Mouse (Mus musculus) lung, postnatal 25 days (tissue): Measurements from ENCODE around the gene Cdk12.

Experiments used
- DNase-seq: peaks from one replicate; pipeline ENCODE4 v3.0.0; 2022; ENCODE audit warnings: low spot score

Gene Cdk12

GRCm38 (mm10) chr11:98260706-98261479 lies 58.0 kb downstream of the Cdk12 start:
- no peak for DNase-seq

DNA sequence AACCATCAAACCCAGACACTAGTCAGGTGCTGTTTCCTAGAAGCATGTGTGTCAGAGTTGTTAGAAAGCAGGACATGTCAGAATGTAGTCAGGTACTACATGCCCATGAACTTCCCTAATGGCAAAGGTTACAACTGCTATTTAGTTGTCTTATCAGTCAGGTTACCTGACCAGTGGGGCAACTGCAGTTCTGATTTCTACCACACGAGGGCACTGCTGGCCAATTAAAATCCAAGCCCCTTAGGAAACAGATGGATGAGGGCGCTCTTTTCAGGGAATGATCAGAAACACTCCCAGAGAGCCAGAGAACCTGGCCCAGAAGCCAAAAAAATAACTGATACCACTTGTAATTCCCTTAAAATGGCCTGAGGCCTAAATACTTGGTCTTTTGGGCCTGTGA lies 62.2 kb downstream of the Cdk12 start:
- DNase-seq = peak; percentile 71

DNA sequence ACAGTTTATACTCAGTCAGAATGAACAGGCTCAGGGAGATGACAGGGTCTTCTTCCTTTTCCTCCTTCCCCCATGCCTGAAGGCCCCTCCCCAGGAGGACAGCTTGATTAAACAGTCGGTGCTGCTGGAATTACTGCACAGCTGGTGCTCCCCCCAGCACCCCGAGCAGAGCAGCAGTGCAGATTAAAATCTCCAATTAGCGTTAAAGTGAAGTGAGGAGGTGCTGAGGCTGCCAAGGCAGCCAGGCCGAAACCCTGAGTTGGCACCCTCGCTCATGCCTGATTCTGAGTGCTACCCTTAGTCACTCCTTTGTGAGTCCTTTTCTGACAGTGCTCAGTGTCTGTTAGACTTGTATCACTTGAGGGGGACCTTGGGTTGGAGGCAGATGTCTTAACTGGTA lies 63.0 kb downstream of the Cdk12 start:
- no peak for DNase-seq

DNA sequence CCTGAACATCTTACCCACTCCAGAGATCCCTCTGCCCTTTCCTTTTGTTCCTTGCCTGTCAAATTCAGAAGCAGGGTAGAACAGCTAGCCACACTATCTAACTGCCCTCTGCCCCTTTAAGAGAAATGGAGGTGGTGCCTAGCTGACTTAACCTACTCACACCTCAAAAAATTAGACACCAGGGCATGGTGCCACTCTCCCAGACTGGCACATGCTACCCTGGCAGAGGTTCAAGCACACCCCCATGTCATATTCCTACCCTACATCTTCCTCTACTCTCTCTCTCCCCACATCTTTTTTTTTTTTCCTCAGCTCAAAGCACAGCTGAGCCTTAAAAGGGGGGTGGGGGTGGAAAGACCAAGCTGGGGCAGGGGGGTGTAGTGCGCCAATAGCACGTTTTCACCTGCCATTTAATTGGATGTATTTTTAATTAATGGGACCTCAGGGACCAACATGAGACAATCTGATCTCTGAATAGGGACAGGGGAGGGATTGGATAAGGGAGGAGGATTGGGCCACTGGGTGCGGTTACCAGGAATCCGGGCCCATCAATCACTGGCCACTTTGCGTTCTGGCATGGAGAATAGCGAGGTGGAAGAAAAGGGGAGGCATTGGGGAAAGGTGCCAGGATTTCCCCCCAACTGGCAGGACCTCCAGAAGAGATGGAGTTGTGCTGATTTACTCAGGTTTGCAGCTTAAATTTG lies 64.0 kb downstream of the Cdk12 start:
- no peak for DNase-seq

DNA sequence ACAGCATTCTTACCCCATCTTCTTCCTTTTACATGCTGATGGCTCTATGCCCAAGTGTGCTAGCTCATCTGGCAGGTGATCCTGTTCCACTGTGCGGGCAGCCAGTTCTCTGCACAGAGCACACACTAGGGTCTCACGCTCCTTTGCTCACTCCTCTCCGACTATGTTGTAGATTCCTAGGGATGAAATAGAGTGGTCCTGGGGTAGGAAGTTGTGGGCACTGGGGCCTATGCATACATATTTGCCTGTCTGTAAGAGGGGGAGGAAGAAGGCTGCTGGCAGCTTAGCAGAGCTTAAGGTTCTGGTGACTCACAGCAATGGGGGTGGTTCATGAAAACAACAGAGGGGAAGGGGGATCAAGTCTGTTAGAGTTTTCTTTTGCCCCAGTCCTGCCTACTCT lies 67.2 kb downstream of the Cdk12 start:
- DNase-seq = no peak

DNA sequence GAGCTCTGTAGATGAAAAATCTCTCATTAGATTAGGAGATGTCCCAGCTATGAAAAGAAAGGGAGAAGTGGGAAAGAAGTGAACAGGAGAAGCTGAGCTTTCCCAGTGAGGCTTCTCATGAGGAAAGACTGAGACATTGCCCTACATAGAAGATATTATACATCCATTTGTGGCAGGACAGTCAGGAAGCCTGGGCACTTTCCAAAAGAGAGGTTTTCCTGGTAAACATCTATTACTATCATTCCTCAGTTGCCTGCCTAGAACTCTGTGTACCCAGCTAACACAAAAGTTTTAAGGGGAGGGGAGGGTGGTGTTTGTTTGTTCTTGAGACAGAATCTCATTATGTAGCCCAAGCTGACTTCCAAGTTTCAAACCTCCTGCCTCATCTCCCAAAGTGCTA lies 67.6 kb downstream of the Cdk12 start:
- DNase-seq = no peak

DNA sequence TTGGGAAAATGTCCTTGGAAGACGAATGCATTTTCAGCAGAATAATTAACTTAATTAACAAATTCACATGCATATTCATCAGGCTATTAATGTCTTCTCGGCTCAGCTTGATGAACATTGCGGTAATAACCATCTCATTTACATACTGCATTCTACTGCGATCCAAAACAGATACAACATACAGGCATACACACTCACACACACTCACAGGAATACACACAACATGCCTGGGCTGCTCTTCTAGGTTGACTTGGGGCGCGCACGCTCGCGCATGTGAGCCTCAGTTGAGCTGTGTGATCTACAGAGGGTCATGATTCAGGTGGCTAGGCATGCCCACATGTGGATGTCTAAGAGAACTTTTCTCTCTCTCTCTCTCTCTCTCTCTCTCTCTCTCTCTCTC lies 80.9 kb downstream of the Cdk12 start:
- no peak for DNase-seq

DNA sequence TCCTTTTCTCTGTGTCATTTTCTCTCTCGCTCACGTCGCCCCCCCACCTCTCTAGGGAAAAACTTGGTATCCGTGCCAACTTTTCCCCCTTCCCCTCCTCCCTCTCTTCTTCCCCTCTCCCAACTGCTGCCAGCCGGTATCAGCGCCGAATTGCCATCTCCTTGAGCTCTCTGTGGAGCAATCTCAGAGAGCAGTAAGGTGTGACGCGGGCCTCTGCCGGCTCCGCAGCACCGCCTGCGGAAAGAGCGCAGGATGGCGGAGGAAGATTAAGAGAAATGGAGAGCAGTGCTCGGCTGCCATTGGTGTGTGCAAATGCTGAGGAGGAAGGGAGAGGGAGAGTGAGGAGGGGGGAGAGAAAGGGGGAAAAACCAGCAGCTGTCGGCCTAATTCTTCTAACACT lies 81.4 kb downstream of the Cdk12 start:
- DNase-seq = no peak

DNA sequence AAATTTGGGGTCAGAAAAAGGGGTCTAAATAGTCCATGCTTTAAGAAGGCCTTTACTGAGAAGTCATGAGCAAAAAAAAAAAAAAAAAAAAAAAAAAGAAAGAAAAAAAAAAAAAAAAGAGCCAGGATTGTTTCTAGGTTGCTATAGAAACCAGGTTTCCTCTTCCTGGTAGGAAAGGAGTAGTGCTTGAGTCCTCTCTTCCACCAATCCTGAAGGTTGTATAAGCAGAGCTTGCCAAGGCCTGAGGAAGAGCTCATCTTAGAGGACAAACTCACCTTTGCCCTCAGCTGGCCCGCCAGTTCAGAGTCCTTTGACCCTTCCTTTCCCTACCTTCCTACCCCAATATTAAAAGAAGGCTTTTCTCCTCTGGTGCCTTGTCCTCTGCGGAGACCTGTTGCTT lies 82.5 kb downstream of the Cdk12 start:
- no peak for DNase-seq

- no peak for DNase-seq
Observed at GRCm38 (mm10) chr11:98287531-98287930, 84.7 kb downstream of the Cdk12 start.

DNA sequence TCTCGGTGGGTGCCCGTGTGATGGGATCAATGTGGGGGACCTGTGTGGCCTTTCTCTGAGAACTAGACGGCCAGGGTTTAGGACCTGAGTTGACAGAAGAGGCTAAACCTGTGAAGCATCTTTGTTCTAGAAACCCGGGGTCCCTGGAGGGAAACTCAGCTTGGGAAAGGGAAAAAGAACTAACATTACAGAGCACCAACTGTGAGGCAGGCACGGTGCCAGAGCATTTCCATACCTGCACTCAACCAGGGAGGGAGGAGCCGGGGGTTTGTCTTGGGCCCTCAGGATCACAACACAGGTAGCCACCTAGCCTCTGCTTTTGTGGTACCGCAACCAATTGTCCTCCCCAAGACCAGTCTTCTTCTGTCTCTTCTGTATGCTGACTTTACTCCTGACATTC lies 85.1 kb downstream of the Cdk12 start:
- no peak for DNase-seq

DNA sequence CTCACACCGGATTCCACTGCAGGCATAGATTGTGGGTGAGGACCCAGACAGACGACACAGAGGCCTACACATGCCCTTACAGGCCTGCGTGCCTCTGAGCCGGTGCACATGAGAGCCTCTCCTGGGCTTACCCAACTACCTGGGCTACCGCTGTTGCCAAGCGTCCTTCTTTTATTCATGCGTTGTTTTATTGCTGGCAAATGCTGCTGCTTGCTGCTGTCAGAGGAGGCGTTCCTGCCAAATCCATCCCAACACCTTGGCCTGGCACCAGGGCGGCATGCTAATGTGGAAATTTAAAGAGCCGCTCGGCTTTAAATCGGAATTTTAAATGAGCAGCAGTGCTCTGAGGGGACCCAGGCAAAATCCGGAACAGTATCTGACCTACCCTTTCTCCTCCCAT lies 87.0 kb downstream of the Cdk12 start:
- DNase-seq = no peak

DNA sequence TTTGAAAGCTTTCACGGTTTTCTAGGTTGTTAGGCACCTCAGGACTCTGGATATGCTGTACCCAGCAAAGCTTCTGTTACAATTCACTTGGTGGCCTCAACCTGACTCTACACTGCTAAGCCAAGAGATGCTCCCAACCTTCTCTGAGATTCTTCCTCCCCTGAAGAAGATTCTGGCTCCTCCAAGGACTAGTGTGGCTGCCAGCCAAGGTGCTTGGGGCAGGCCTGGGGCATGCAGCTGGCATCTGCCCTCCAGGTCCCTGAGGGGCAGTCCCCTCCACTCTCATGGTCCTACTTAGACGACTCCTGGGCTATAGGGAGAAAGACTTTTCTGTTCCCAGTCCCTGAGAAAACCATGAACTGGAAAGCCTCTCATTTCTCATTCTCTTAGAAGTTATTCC lies 88.0 kb downstream of the Cdk12 start:
- no peak for DNase-seq

DNA sequence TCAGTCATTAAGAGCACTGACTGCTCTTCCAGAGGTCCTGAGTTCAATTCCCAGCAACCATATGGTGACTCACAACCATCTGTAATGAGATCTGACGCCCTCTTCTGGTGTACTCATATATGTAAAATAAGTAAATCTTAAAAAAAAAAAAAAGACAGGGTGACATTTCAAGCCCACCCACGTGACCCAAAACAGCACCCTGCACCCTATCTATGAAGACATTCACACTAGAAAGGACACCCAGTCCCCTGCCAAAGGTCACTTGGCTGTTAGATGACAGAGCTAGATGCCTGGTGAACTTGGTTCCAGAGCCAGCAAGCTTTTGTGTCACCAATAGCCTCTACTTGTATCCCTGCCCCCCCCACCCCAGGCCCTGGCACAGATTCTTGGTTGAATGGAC lies 90.2 kb downstream of the Cdk12 start:
- DNase-seq = no peak

DNA sequence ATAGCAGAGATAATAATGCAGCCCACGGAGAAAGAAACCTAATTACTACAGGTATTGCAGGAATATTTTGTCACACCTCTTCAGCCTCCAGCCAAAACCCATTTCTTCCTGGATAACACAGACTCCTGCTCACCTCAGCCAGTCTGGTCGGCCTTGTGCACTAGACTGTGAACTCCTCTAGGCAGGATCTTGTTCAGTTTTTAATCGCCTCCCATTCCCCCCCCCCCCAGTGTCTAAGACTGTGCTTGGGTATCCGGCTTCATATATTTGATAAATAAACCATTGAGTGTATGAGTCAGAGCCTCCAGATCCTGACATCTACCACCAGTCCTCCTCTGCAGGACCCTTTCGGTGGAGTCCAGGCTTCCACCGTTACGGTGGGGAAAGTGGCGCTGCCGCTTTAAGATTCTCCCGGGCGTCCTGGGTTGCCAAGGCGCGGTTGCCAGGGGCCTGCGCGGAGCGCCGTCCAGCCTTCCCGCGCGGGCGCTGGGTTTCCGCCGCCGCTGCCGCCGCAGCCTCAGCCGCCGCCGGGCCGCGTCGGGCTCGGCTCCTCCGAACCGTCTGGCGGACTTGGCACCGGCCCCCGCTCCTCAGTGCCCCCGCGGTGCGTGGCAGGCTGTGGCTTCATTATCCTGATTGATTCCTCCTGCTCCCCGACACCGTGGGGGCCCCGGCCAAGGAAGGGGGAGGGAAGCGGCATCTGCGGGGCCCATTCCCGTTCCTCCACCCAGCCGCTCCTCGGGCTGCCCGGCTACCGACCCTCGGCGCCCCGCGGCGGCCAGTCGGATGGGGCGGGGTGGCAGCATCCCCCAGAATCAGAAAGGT lies 91.5 kb downstream of the Cdk12 start:
- DNase-seq = peak; percentile 37

DNA sequence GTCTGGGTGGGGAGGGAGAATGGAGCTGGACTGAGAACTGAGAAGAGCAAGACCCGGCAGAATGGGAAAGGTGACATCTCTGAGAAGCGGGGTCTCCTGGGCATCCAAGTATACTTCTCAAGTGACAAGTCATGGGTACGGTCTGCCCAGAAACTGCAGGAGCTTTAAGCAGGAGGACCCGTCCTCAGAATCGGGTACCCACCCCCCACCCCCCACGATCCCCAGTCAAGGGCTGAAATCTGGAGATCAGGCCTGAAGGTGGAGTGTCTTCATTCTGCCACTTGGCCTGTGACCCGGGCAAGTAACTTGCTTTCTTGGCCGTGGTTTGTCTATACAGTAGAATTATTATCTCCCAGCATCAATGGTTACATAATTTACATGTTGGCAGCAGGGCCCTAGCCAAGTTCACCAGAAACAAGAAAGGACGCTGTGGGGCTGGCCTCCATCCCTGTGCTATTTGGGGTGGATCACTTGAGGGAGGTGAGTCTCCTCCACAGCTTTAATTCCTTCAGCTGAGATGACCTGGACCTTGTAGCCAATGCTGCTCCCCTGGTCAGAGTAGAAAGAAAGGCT lies 92.2 kb downstream of the Cdk12 start:
- no peak for DNase-seq

DNA sequence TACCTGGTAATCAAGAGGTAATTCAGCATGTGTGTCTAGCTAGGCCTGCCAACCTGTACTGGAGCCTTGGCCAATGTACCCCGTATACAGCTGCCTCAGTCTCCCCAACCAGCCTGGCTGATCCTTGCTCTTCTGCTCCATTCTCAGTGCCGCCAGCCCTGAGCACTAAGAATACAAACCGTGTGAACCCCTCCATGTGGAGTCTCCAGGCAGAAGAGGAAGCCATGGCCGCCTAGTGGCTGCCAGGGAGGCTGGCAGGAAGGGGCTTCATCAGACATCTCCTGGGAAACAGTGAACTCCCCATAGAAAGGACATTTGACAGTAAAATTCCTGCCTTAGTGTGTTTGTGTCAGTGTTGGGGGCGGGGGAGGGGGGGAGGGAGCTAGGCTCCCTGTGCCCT lies 93.4 kb downstream of the Cdk12 start:
- no peak for DNase-seq

- no peak for DNase-seq
Observed at GRCm38 (mm10) chr11:98296916-98297315, 94.1 kb downstream of the Cdk12 start.

DNA sequence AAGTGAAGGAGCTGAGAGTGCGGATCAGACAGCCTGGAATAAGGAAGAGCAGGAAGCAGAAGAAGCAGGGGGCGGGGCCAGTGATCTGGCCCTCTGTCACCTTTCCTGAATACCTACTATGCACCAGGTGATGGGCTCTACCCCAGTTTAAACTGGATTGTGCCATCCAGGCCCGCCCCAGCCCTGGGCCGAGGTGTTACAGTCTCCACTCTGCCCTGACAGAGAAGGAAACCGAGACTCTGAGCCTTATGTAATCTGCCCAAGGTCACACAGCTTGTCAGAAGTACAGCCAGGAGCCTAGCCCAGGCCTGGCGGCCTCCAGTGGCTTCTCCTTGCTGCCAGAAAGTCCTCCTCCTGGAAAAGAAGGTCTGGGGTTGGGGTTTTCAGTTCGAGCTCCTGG lies 94.9 kb downstream of the Cdk12 start:
- DNase-seq = no peak

DNA sequence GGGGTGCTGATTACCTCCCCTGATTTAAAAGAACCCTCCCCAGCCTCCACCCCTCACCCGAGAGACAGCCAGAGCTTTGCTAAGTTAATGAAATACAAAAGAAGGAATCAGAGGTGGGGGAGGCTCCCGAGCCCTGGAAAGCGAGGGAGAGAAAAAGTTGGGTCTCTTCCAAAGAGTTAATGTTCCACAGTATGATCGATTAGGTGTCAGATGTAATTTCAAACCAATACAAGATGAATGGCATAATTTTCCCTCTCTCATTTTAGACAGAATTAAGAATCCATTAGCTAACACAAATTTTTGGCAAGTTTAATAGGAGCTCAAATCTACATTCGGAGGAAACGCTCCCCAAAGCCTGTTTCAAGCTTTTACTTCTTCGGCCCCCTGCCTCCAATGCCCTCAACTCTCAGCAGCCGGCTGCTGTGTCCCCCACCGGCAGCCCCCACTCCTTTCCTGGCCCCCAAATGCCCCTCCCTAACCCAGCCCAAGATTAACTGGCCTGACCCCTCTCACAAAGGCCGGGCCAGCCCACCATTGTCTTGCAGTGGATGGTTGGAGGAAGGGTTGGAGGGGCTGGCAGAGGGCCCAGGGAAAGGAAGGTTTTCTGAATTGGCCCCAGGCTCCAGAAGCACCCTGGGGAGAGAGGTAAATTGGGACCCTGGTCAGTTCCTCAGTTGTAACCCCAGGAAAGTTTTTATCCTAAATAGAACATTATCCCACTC lies 95.8 kb downstream of the Cdk12 start:
- DNase-seq = peak; percentile 18

- DNase-seq = no peak
Observed at GRCm38 (mm10) chr11:98313790-98314323, 111.0 kb downstream of the Cdk12 start.

- DNase-seq = no peak
Observed at GRCm38 (mm10) chr11:98317479-98317878, 114.6 kb downstream of the Cdk12 start.
